In the genomic region with DNA sequence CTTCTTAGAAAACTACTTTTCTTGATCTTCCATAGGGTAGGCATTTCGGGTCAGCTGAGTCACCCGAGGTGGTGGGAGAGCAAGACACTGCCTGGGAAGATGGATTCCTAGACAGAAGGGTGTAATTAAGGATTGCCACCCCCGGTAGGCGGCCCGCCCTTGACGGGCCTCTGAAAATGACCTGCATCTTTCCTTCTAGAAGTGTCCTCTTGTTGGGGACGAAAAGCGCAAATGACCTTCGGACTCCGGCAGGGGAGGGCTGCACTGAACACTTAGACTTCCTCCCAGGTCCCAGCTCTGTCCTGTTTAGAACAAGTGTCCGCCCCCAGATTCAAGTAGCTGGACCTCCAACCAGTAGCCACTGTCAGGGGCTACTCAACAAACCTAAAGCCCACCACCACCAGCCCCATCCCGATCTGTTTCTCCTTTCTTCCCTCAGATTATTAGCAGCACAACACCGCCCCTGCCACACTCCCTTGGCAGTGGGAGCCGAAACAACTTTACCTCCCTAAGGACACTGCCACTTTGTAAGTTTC, we compare ENCODE assay signal across 8 mouse cellular contexts. TPM values are rescaled to one million over a fixed set of nuclear protein-coding genes. Genes with fewer than 3 reads are reported as not detected.
DNase-seq lines count a peak whose midpoint lies in the region; ATAC-seq and TF ChIP-seq lines count a peak whose summit lies in the region.

No protein-coding gene starts in this region.

- peaks cover 3% of the 10 kb centered on the region; the same call in 1 of the 2 replicates for H3K4me1 ChIP-seq in hindbrain, postnatal 0 days (ENCODE audit: insufficient read depth, low read length)
- no peaks in the 10 kb centered on the region for H3K4me1 ChIP-seq in liver, embryonic 16.5 days (ENCODE audit: control insufficient read depth, low read depth, low read length)

- ATAC-seq in hindbrain, postnatal 0 days: no peak
- no peak for ATAC-seq in liver, embryonic 16.5 days (ENCODE audit: low read depth)

- peak overlapping the region; percentile 70 for H3K4me3 ChIP-seq in hindbrain, postnatal 0 days (ENCODE audit: low read length)
- H3K4me3 ChIP-seq in liver, embryonic 16.5 days (ENCODE audit: low read depth, low read length): peak overlapping the region; percentile 61

- H3K4me2 ChIP-seq in hindbrain, postnatal 0 days (ENCODE audit: low read depth, low read length): peak overlapping the region; percentile 97
- H3K4me2 ChIP-seq in liver, embryonic 16.5 days (ENCODE audit: low read depth, low read length): peak overlapping the region; percentile 56

- no peak overlapping the region for H3K27ac ChIP-seq in hindbrain, postnatal 0 days
- H3K27ac ChIP-seq in liver, embryonic 16.5 days (ENCODE audit: low read length): no peak overlapping the region

- H3K27me3 ChIP-seq in hindbrain, postnatal 0 days (ENCODE audit: insufficient read depth, low read length): 0 out of 2 replicates have a peak, but pooled peaks cover 7% of the 10 kb centered on the region
- H3K27me3 ChIP-seq in liver, embryonic 16.5 days (ENCODE audit: control insufficient read depth, insufficient read depth, low read depth, low read length): peaks cover 26% of the 10 kb centered on the region

- H3K9me3 ChIP-seq in hindbrain, postnatal 0 days (ENCODE audit: low read length): no peaks in the 10 kb centered on the region
- no peaks in the 10 kb centered on the region for H3K9me3 ChIP-seq in liver, embryonic 16.5 days (replicated peaks; ENCODE audit: control insufficient read depth, low read length)

- under 1% methylated on average over 14 of the region's 14 CpGs for WGBS in hindbrain, postnatal 0 days
- 2% methylated on average over 14 of the region's 14 CpGs for WGBS in liver, embryonic 16.5 days (ENCODE audit: insufficient replicate concordance)

- no peak for TF ChIP-seq CTCF in hindbrain, postnatal 0 days (IDR thresholded peaks at IDR 0.05; ENCODE audit: low read depth)

- DNase-seq in cerebellum, postnatal 10 days: peak; percentile 5 to 18
- no peak for DNase-seq in cerebellum, postnatal 14 days
- peak; percentile 40 for DNase-seq in embryo, embryonic 9.5 days (ENCODE audit: extremely low spot score)
- DNase-seq in hindbrain, postnatal 0 days (ENCODE audit: low spot score): no peak
- DNase-seq in frontal cortex, postnatal 14 days (ENCODE audit: low spot score in 2 of 2): no peak
- DNase-seq in layer of hippocampus, adult 18-20 months (ENCODE audit: low spot score in 2 of 2): no peak
- DNase-seq in MN1 (ENCODE audit: low spot score): no peak

- peak overlapping the region; percentile 47 for H3K9ac ChIP-seq in hindbrain, postnatal 0 days (replicated peaks; ENCODE audit: low read length)
- H3K9ac ChIP-seq in liver, embryonic 16.5 days (ENCODE audit: low read depth, low read length): no peak overlapping the region; the same call in 1 of the 2 replicates

- H3K36me3 ChIP-seq in hindbrain, postnatal 0 days (ENCODE audit: insufficient read depth, low read length): no peaks in the 10 kb centered on the region
- no peaks in the 10 kb centered on the region for H3K36me3 ChIP-seq in liver, embryonic 16.5 days (ENCODE audit: control insufficient read depth, insufficient read depth)

RNA-seq across cellular contexts. Expression of a gene that starts 0.7 kb away (rescaled TPM):
- total RNA-seq in hindbrain, postnatal 0 days (2014; rRNA removed): 151 and 169 TPM in 2 replicates
- polyA plus RNA-seq in hindbrain, postnatal 0 days (2015; fragmentation: Nextera tagmentation; extraction: Ambion mirVana): 20.4 and 21.3 TPM in 2 replicates
- polyA plus RNA-seq in liver, embryonic 16.5 days (2015; fragmentation: Nextera tagmentation; extraction: Ambion mirVana): 4.3 and 6.0 TPM in 2 replicates
- 10 to 100 TPM; 71.3 to 71.7 TPM for total RNA-seq in layer of hippocampus, adult 18-20 months (2021)

Comparison
In these comparisons a context has a peak if more than half of its experiments do, and no peak if none do; other contexts are left out.
1. DNase-seq: peak in cerebellum, postnatal 10 days (2 of 2) and embryo, embryonic 9.5 days (single experiment); none in cerebellum, postnatal 14 days (0 of 2), hindbrain, postnatal 0 days (single experiment), frontal cortex, postnatal 14 days (0 of 2), layer of hippocampus, adult 18-20 months (0 of 2) and MN1 (single experiment).